Mouse (Mus musculus): ENCODE measurements around the gene Tank. TPM values are rescaled to one million over a fixed set of nuclear protein-coding genes. Genes with fewer than 3 reads are reported as not detected.

Tank gene
- total and polyA plus RNA-seq, 2 experiments, result 4.2 to 12.4 TPM

DNA sequence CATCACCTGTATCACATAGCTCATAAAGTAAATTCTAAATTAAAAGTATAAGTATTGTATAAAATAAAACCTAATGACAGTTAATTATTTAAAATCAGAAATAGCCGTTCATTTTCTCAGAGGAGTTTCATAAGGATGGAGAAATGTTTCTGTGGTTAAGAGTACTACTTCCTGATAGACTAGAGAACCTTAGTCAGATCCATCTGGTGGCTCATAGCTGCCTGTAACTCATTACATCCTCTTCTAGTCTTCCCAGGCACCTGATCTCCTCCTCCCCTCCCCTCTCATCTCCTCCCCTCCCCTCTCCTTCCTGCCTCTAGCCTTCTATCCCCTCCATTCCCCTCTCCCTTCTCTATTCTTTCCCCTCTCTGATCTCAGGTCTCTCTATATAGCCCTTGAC is 103.2 kb downstream of the Tank start:
- Histone ChIP-seq H3K4me3 (ENCODE audit: insufficient read depth, low read depth, low read length) (no peak overlapping the region), H3K27ac (replicated peaks; ENCODE audit: insufficient read depth, low read depth, low read length) (no peak overlapping the region), H3K9ac (ENCODE audit: low read depth, low read length) (no peak overlapping the region), H3K4me1 (ENCODE audit: control insufficient read depth, insufficient read depth, low read length) (no peaks in the 10 kb centered on the region), H3K79me2 (ENCODE audit: control insufficient read depth, insufficient read depth, low read length) (no peaks in the 10 kb centered on the region), H3K36me3 (ENCODE audit: control insufficient read depth, insufficient read depth, low read length) (no peaks in the 10 kb centered on the region), H3K27me3 (ENCODE audit: control insufficient read depth, insufficient read depth, low read length) (no peaks in the 10 kb centered on the region)
- no peak for TF ChIP-seq CTCF (IDR thresholded peaks at IDR 0.05; ENCODE audit: low read depth, low read length)
- no peak for TF ChIP-seq POLR2A (IDR thresholded peaks at IDR 0.05; ENCODE audit: extremely low read depth, insufficient read depth, low read length)
- no peak for DNase-seq (ENCODE audit: extremely low read depth, low read depth, low spot score)
- 80% methylated on average over 1 of the region's 1 CpGs for WGBS

- Histone ChIP-seq H3K4me3 (ENCODE audit: insufficient read depth, low read depth, low read length) (no peak overlapping the region), H3K27ac (replicated peaks; ENCODE audit: insufficient read depth, low read depth, low read length) (no peak overlapping the region), H3K4me1 (ENCODE audit: control insufficient read depth, insufficient read depth, low read length) (no peaks in the 10 kb centered on the region), H3K36me3 (ENCODE audit: control insufficient read depth, insufficient read depth, low read length) (no peaks in the 10 kb centered on the region), H3K27me3 (ENCODE audit: control insufficient read depth, insufficient read depth, low read length) (no peaks in the 10 kb centered on the region), H3K79me2 (ENCODE audit: control insufficient read depth, insufficient read depth, low read length) (no peaks in the 10 kb centered on the region), H3K9ac (ENCODE audit: low read depth, low read length) (no peak overlapping the region)
- 77% methylated on average over 1 of the region's 1 CpGs for WGBS
- TF ChIP-seq POLR2A (IDR thresholded peaks at IDR 0.05; ENCODE audit: extremely low read depth, insufficient read depth, low read length) (no peak), CTCF (IDR thresholded peaks at IDR 0.05; ENCODE audit: low read depth, low read length) (no peak)
- DNase-seq (ENCODE audit: extremely low read depth, low read depth, low spot score), result no peak
Measured at GRCm38 (mm10) chr2:61686533-61686932, 108.1 kb downstream of the Tank start.

DNA sequence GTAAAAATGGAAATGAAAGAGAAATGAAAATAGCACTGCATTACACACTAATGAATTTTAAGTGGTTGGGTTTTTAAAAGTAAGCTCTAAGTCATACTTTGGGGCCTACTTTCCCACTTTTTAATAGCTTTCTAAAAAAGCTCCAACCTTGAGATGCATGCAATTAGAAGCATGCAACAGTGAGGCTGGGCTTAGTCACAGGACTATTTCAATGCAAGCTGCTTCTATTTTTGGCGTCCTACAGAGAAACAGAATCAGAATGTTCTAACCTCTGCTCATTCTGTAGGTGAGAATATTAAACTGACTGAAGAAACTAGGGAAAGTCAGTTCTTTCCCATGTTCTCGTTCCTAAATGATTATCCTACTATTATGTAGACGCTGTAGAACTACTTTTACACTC is 110.7 kb downstream of the Tank start:
- Histone ChIP-seq H3K4me3 (ENCODE audit: insufficient read depth, low read depth, low read length) (no peak overlapping the region), H3K36me3 (ENCODE audit: control insufficient read depth, insufficient read depth, low read length) (no peaks in the 10 kb centered on the region), H3K27me3 (ENCODE audit: control insufficient read depth, insufficient read depth, low read length) (no peaks in the 10 kb centered on the region), H3K4me1 (ENCODE audit: control insufficient read depth, insufficient read depth, low read length) (no peaks in the 10 kb centered on the region), H3K27ac (replicated peaks; ENCODE audit: insufficient read depth, low read depth, low read length) (no peak overlapping the region), H3K9ac (ENCODE audit: low read depth, low read length) (no peak overlapping the region), H3K79me2 (ENCODE audit: control insufficient read depth, insufficient read depth, low read length) (no peaks in the 10 kb centered on the region)
- no peak for DNase-seq (ENCODE audit: extremely low read depth, low read depth, low spot score)
- TF ChIP-seq CTCF (IDR thresholded peaks at IDR 0.05; ENCODE audit: low read depth, low read length) (no peak), POLR2A (IDR thresholded peaks at IDR 0.05; ENCODE audit: extremely low read depth, insufficient read depth, low read length) (no peak)
- WGBS, result 83% methylated on average over 3 of the region's 3 CpGs

Other genes starting within 250 kb of the Tank start
- 55.5 and 65.1 TPM in 2 replicates for gene Psmd14, start 133.1 kb downstream of the Tank start, total RNA-seq (2014; rRNA removed)
- gene Psmd14, start 133.1 kb downstream of the Tank start, polyA plus RNA-seq (2012; rRNA removed), result 11.4 and 15.8 TPM in 2 replicates
- gene Tbr1, start 224.3 kb downstream of the Tank start, total RNA-seq (2014; rRNA removed), result not detected in 2 replicates
- not detected in 2 replicates for gene Tbr1, start 224.3 kb downstream of the Tank start, polyA plus RNA-seq (2012; rRNA removed)

All from liver, adult 2 months (tissue).